Comparison of ENCODE assay signal across 8 mouse cellular contexts in genomic region chr19:5691601-5692000, GRCm38 (mm10). TPM values are rescaled to one million over a fixed set of nuclear protein-coding genes. Genes with fewer than 3 reads are reported as not detected.
DNase-seq lines count a peak whose midpoint lies in the region; ATAC-seq and TF ChIP-seq lines count a peak whose summit lies in the region.

No protein-coding gene starts in this region.

- 76% methylated on average over 5 of the region's 5 CpGs for WGBS in kidney, embryonic 14.5 days
- 88% methylated on average over 5 of the region's 5 CpGs for WGBS in forebrain, embryonic 12.5 days
- WGBS in limb, embryonic 14.5 days: 88% methylated on average over 5 of the region's 5 CpGs
- 85% methylated on average over 5 of the region's 5 CpGs for WGBS in neural tube, embryonic 12.5 days

- peak overlapping the region; percentile 96 for H3K4me3 ChIP-seq in kidney, embryonic 14.5 days (ENCODE audit: low read length)
- 0 out of 2 replicates have a peak overlapping the region, but pooled peaks have one; percentile 89 for H3K4me3 ChIP-seq in forebrain, embryonic 12.5 days (replicated peaks)
- H3K4me3 ChIP-seq in limb, embryonic 14.5 days (replicated peaks; ENCODE audit: low read length): peak overlapping the region; percentile 88
- H3K4me3 ChIP-seq in neural tube, embryonic 12.5 days: peak overlapping the region; percentile 96; the same call in 1 of the 2 replicates

- H3K9ac ChIP-seq in kidney, embryonic 14.5 days (ENCODE audit: low read depth, low read length): peak overlapping the region; percentile 87; the same call in 1 of the 2 replicates
- peak overlapping the region; percentile 89 for H3K9ac ChIP-seq in forebrain, embryonic 12.5 days
- peak overlapping the region; percentile 79 for H3K9ac ChIP-seq in limb, embryonic 14.5 days (ENCODE audit: low read depth, low read length, severe bottlenecking)
- peak overlapping the region; percentile 89; the same call in 1 of the 2 replicates for H3K9ac ChIP-seq in neural tube, embryonic 12.5 days

- H3K9me3 ChIP-seq in kidney, embryonic 14.5 days (ENCODE audit: control insufficient read depth, low read length): no peaks in the 10 kb centered on the region
- no peaks in the 10 kb centered on the region for H3K9me3 ChIP-seq in forebrain, embryonic 12.5 days
- H3K9me3 ChIP-seq in limb, embryonic 14.5 days (ENCODE audit: control insufficient read depth, low read length): no peaks in the 10 kb centered on the region
- H3K9me3 ChIP-seq in neural tube, embryonic 12.5 days: no peaks in the 10 kb centered on the region

- no peak for TF ChIP-seq POLR2A in limb, embryonic 14.5 days (IDR thresholded peaks at IDR 0.05; ENCODE audit: borderline replicate concordance, extremely low read depth, insufficient read depth, insufficient read length)

- H3K27me3 ChIP-seq in kidney, embryonic 14.5 days (ENCODE audit: control insufficient read depth, insufficient read depth, low read length): no peaks in the 10 kb centered on the region
- peaks cover 15% of the 10 kb centered on the region for H3K27me3 ChIP-seq in forebrain, embryonic 12.5 days
- H3K27me3 ChIP-seq in limb, embryonic 14.5 days (ENCODE audit: control insufficient read depth, insufficient read depth, low read length): no peaks in the 10 kb centered on the region
- peaks cover 6% of the 10 kb centered on the region; the same call in 1 of the 2 replicates for H3K27me3 ChIP-seq in neural tube, embryonic 12.5 days (replicated peaks)

- peak overlapping the region; percentile 95 for H3K4me2 ChIP-seq in kidney, embryonic 14.5 days (replicated peaks; ENCODE audit: low read depth, low read length)
- H3K4me2 ChIP-seq in forebrain, embryonic 12.5 days: peak overlapping the region; percentile 99
- H3K4me2 ChIP-seq in limb, embryonic 14.5 days (replicated peaks; ENCODE audit: low read depth, low read length, severe bottlenecking): peak overlapping the region; percentile 77
- peak overlapping the region; percentile 100 for H3K4me2 ChIP-seq in neural tube, embryonic 12.5 days (replicated peaks)

- peaks cover 47% of the 10 kb centered on the region for H3K4me1 ChIP-seq in kidney, embryonic 14.5 days (ENCODE audit: control insufficient read depth, insufficient read depth, low read length)
- H3K4me1 ChIP-seq in forebrain, embryonic 12.5 days: peaks cover 65% of the 10 kb centered on the region
- H3K4me1 ChIP-seq in limb, embryonic 14.5 days (ENCODE audit: control insufficient read depth, insufficient read depth, low read length): peaks cover 26% of the 10 kb centered on the region
- H3K4me1 ChIP-seq in neural tube, embryonic 12.5 days: peaks cover 58% of the 10 kb centered on the region

- no peak for DNase-seq in kidney, adult 9 months
- DNase-seq in limb, embryonic 14.5 days (ENCODE audit: low spot score): no peak
- DNase-seq in spleen, adult 18-20 months: no peak
- no peak for DNase-seq in gastrocnemius, postnatal 25 days
- DNase-seq in frontal cortex, adult 2 months (ENCODE audit: extremely low spot score in 1 of 2, low spot score in 1 of 2): no peak

- ATAC-seq in kidney, embryonic 14.5 days (ENCODE audit: low FRiP score, low TSS enrichment): no peak
- no peak for ATAC-seq in forebrain, embryonic 12.5 days (ENCODE audit: low FRiP score)
- no peak for ATAC-seq in limb, embryonic 14.5 days (ENCODE audit: low FRiP score, low read depth)
- ATAC-seq in neural tube, embryonic 12.5 days (ENCODE audit: low FRiP score, low read depth): no peak

- H3K36me3 ChIP-seq in kidney, embryonic 14.5 days (ENCODE audit: control insufficient read depth, insufficient read depth, low read length): peaks cover 55% of the 10 kb centered on the region
- H3K36me3 ChIP-seq in forebrain, embryonic 12.5 days (replicated peaks): peaks cover 43% of the 10 kb centered on the region
- H3K36me3 ChIP-seq in limb, embryonic 14.5 days (ENCODE audit: control insufficient read depth, insufficient read depth, low read length): peaks cover 59% of the 10 kb centered on the region
- H3K36me3 ChIP-seq in neural tube, embryonic 12.5 days: peaks cover 52% of the 10 kb centered on the region

- peak overlapping the region; percentile 44; the same call in 1 of the 2 replicates for H3K27ac ChIP-seq in kidney, embryonic 14.5 days (ENCODE audit: low read depth, low read length)
- no peak overlapping the region for H3K27ac ChIP-seq in forebrain, embryonic 12.5 days
- H3K27ac ChIP-seq in limb, embryonic 14.5 days (replicated peaks; ENCODE audit: low read depth, low read length): peak overlapping the region; percentile 61
- H3K27ac ChIP-seq in neural tube, embryonic 12.5 days: no peak overlapping the region

RNA-seq across cellular contexts. Expression of gene Pcnx3, which starts 2.9 kb away (rescaled TPM):
- 31.2 and 35.4 TPM in 2 replicates for polyA plus RNA-seq in kidney, embryonic 14.5 days (2014; fragmentation: Nextera tagmentation; extraction: Ambion mirVana)
- 32.4 and 35.1 TPM in 2 replicates for polyA plus RNA-seq in forebrain, embryonic 12.5 days (2016; fragmentation: Nextera tagmentation; extraction: Ambion mirVana)
- 101 and 160 TPM in 2 replicates for polyA plus RNA-seq in limb, embryonic 14.5 days (2012; rRNA removed)
- polyA plus RNA-seq in limb, embryonic 14.5 days (2014; fragmentation: Nextera tagmentation; extraction: Ambion mirVana): 31.8 and 32.3 TPM in 2 replicates
- polyA plus RNA-seq in neural tube, embryonic 12.5 days (2016; fragmentation: Nextera tagmentation; extraction: Ambion mirVana): 30.3 and 32.4 TPM in 2 replicates
- total RNA-seq in gastrocnemius, postnatal 25 days (2021): 10 to 100 TPM; 13.5 to 13.8 TPM
- polyA plus RNA-seq in frontal cortex, adult 2 months (2012; rRNA removed): 68.4 and 72.5 TPM in 2 replicates

RNA-seq across cellular contexts. Expression of gene Map3k11, which starts 3.1 kb away (rescaled TPM):
- polyA plus RNA-seq in kidney, embryonic 14.5 days (2014; fragmentation: Nextera tagmentation; extraction: Ambion mirVana): 26.8 and 33.6 TPM in 2 replicates
- 19.2 and 22.2 TPM in 2 replicates for polyA plus RNA-seq in forebrain, embryonic 12.5 days (2016; fragmentation: Nextera tagmentation; extraction: Ambion mirVana)
- polyA plus RNA-seq in limb, embryonic 14.5 days (2012; rRNA removed): 30.1 and 38.9 TPM in 2 replicates
- polyA plus RNA-seq in limb, embryonic 14.5 days (2014; fragmentation: Nextera tagmentation; extraction: Ambion mirVana): 19.0 and 20.7 TPM in 2 replicates
- 22.4 and 28.9 TPM in 2 replicates for polyA plus RNA-seq in neural tube, embryonic 12.5 days (2016; fragmentation: Nextera tagmentation; extraction: Ambion mirVana)
- total RNA-seq in gastrocnemius, postnatal 25 days (2021): 10 to 100 TPM in 1 of 2 experiments, 1 to 10 TPM in 1; 8.3 to 10.9 TPM
- 18.9 and 20.4 TPM in 2 replicates for polyA plus RNA-seq in frontal cortex, adult 2 months (2012; rRNA removed)

RNA-seq across cellular contexts. Expression of gene Kcnk7, which starts 12.6 kb away (rescaled TPM):
- polyA plus RNA-seq in kidney, embryonic 14.5 days (2014; fragmentation: Nextera tagmentation; extraction: Ambion mirVana): 0.39 and 0.42 TPM in 2 replicates
- 0.29 TPM in 1 of 2 replicates, not detected in the other for polyA plus RNA-seq in forebrain, embryonic 12.5 days (2016; fragmentation: Nextera tagmentation; extraction: Ambion mirVana)
- 0.41 and 0.63 TPM in 2 replicates for polyA plus RNA-seq in limb, embryonic 14.5 days (2012; rRNA removed)
- polyA plus RNA-seq in limb, embryonic 14.5 days (2014; fragmentation: Nextera tagmentation; extraction: Ambion mirVana): 0.65 and 0.81 TPM in 2 replicates
- 0.19 TPM in 2 replicates for polyA plus RNA-seq in neural tube, embryonic 12.5 days (2016; fragmentation: Nextera tagmentation; extraction: Ambion mirVana)
- total RNA-seq in gastrocnemius, postnatal 25 days (2021): not detected
- 0.22 and 0.27 TPM in 2 replicates for polyA plus RNA-seq in frontal cortex, adult 2 months (2012; rRNA removed)

RNA-seq across cellular contexts. Expression of gene Sipa1, which starts 28.1 kb away (rescaled TPM):
- polyA plus RNA-seq in kidney, embryonic 14.5 days (2014; fragmentation: Nextera tagmentation; extraction: Ambion mirVana): 17.4 and 26.8 TPM in 2 replicates
- polyA plus RNA-seq in forebrain, embryonic 12.5 days (2016; fragmentation: Nextera tagmentation; extraction: Ambion mirVana): 16.3 and 16.8 TPM in 2 replicates
- 62.5 and 86.0 TPM in 2 replicates for polyA plus RNA-seq in limb, embryonic 14.5 days (2012; rRNA removed)
- polyA plus RNA-seq in limb, embryonic 14.5 days (2014; fragmentation: Nextera tagmentation; extraction: Ambion mirVana): 27.9 and 29.1 TPM in 2 replicates
- 24.8 and 25.7 TPM in 2 replicates for polyA plus RNA-seq in neural tube, embryonic 12.5 days (2016; fragmentation: Nextera tagmentation; extraction: Ambion mirVana)
- total RNA-seq in gastrocnemius, postnatal 25 days (2021): 10 to 100 TPM in 1 of 2 experiments, 1 to 10 TPM in 1; 10.0 to 11.5 TPM
- 18.0 and 24.0 TPM in 2 replicates for polyA plus RNA-seq in frontal cortex, adult 2 months (2012; rRNA removed)

RNA-seq across cellular contexts. Expression of gene Ehbp1l1, which starts 34.5 kb away (rescaled TPM):
- 8.8 and 11.5 TPM in 2 replicates for polyA plus RNA-seq in kidney, embryonic 14.5 days (2014; fragmentation: Nextera tagmentation; extraction: Ambion mirVana)
- 6.1 and 6.7 TPM in 2 replicates for polyA plus RNA-seq in forebrain, embryonic 12.5 days (2016; fragmentation: Nextera tagmentation; extraction: Ambion mirVana)
- polyA plus RNA-seq in limb, embryonic 14.5 days (2012; rRNA removed): 51.0 and 51.1 TPM in 2 replicates
- 20.0 and 25.4 TPM in 2 replicates for polyA plus RNA-seq in limb, embryonic 14.5 days (2014; fragmentation: Nextera tagmentation; extraction: Ambion mirVana)
- polyA plus RNA-seq in neural tube, embryonic 12.5 days (2016; fragmentation: Nextera tagmentation; extraction: Ambion mirVana): 10.1 and 10.5 TPM in 2 replicates
- 100 to 1,000 TPM; 241 to 266 TPM for total RNA-seq in gastrocnemius, postnatal 25 days (2021)
- 16.8 and 18.8 TPM in 2 replicates for polyA plus RNA-seq in frontal cortex, adult 2 months (2012; rRNA removed)

Comparison
In these comparisons a context has a peak if more than half of its experiments do, and no peak if none do; other contexts are left out.
1. H3K27ac ChIP-seq: peak in kidney, embryonic 14.5 days (single experiment) and limb, embryonic 14.5 days (single experiment); none in forebrain, embryonic 12.5 days (single experiment) and neural tube, embryonic 12.5 days (single experiment).
2. Peak in every context shown above with its lines, with median percentiles within 50 percentile points of each other: H3K4me2 ChIP-seq, H3K4me3 ChIP-seq and H3K9ac ChIP-seq.